Mouse (Mus musculus): Measurements from ENCODE around the gene Aamp. TPM values are rescaled to one million over a fixed set of nuclear protein-coding genes. Genes with fewer than 3 reads are reported as not detected.

Aamp gene
- total and polyA plus RNA-seq, 2 experiments: 112 to 156 TPM

- H3K79me2 ChIP-seq (ENCODE audit: control insufficient read depth, insufficient read depth, low read length): no peaks in the 10 kb centered on the region
- peaks cover 6% of the 10 kb centered on the region; the same call in 1 of the 2 replicates for H3K4me1 ChIP-seq (ENCODE audit: control insufficient read depth, insufficient read depth, low read length)
- H3K36me3 ChIP-seq (ENCODE audit: control insufficient read depth, insufficient read depth, low read length): no peaks in the 10 kb centered on the region
- TF ChIP-seq POLR2A (IDR thresholded peaks at IDR 0.05; ENCODE audit: extremely low read depth, insufficient read depth, low read length) (no peak), CTCF (IDR thresholded peaks at IDR 0.05; ENCODE audit: low read depth, low read length) (no peak)
- 50% methylated on average over 3 of the region's 3 CpGs for WGBS
- no peak overlapping the region for H3K9ac ChIP-seq (ENCODE audit: low read depth, low read length)
- no peak overlapping the region for H3K27ac ChIP-seq (replicated peaks; ENCODE audit: insufficient read depth, low read depth, low read length)
- H3K27me3 ChIP-seq (ENCODE audit: control insufficient read depth, insufficient read depth, low read length): no peaks in the 10 kb centered on the region
- no peak for DNase-seq (ENCODE audit: extremely low read depth, low read depth, low spot score)
- no peak overlapping the region for H3K4me3 ChIP-seq (ENCODE audit: insufficient read depth, low read depth, low read length)
These were observed 36.9 kb upstream of the Aamp start for GRCm38 (mm10) chr1:74321396-74321795.

GRCm38 (mm10) chr1:74318711-74319110 lies 34.2 kb upstream of the Aamp start:
- TF ChIP-seq POLR2A (IDR thresholded peaks at IDR 0.05; ENCODE audit: extremely low read depth, insufficient read depth, low read length) (no peak), CTCF (IDR thresholded peaks at IDR 0.05; ENCODE audit: low read depth, low read length) (no peak)
- 21% methylated on average over 3 of the region's 3 CpGs for WGBS

GRCm38 (mm10) chr1:74316114-74316827 lies 31.7 kb upstream of the Aamp start:
- H3K4me1 ChIP-seq (ENCODE audit: control insufficient read depth, insufficient read depth, low read length): peaks cover 6% of the 10 kb centered on the region; the same call in 1 of the 2 replicates
- H3K9ac ChIP-seq (ENCODE audit: low read depth, low read length): no peak overlapping the region
- TF ChIP-seq POLR2A (IDR thresholded peaks at IDR 0.05; ENCODE audit: extremely low read depth, insufficient read depth, low read length) (no peak), CTCF (IDR thresholded peaks at IDR 0.05; ENCODE audit: low read depth, low read length) (no peak)
- no peaks in the 10 kb centered on the region for H3K27me3 ChIP-seq (ENCODE audit: control insufficient read depth, insufficient read depth, low read length)
- no peak overlapping the region for H3K4me3 ChIP-seq (ENCODE audit: insufficient read depth, low read depth, low read length)
- 76% methylated on average over 4 of the region's 4 CpGs for WGBS
- H3K27ac ChIP-seq (replicated peaks; ENCODE audit: insufficient read depth, low read depth, low read length): no peak overlapping the region
- no peak for DNase-seq (ENCODE audit: extremely low read depth, low read depth, low spot score)
- H3K36me3 ChIP-seq (ENCODE audit: control insufficient read depth, insufficient read depth, low read length): no peaks in the 10 kb centered on the region
- no peaks in the 10 kb centered on the region for H3K79me2 ChIP-seq (ENCODE audit: control insufficient read depth, insufficient read depth, low read length)

More at GRCm38 (mm10) chr1:74318711-74319110, 34.2 kb upstream of the Aamp start:
- Histone ChIP-seq H3K27ac (replicated peaks; ENCODE audit: insufficient read depth, low read depth, low read length) (no peak overlapping the region), H3K9ac (ENCODE audit: low read depth, low read length) (no peak overlapping the region), H3K4me1 (ENCODE audit: control insufficient read depth, insufficient read depth, low read length) (peaks cover 6% of the 10 kb centered on the region; the same call in 1 of the 2 replicates), H3K27me3 (ENCODE audit: control insufficient read depth, insufficient read depth, low read length) (no peaks in the 10 kb centered on the region), H3K4me3 (ENCODE audit: insufficient read depth, low read depth, low read length) (no peak overlapping the region), H3K36me3 (ENCODE audit: control insufficient read depth, insufficient read depth, low read length) (no peaks in the 10 kb centered on the region), H3K79me2 (ENCODE audit: control insufficient read depth, insufficient read depth, low read length) (no peaks in the 10 kb centered on the region)
- peak; percentile 51 for DNase-seq (ENCODE audit: extremely low read depth, low read depth, low spot score)

GRCm38 (mm10) chr1:74314796-74315195 lies 30.3 kb upstream of the Aamp start:
- Histone ChIP-seq H3K79me2 (ENCODE audit: control insufficient read depth, insufficient read depth, low read length) (no peaks in the 10 kb centered on the region), H3K27me3 (ENCODE audit: control insufficient read depth, insufficient read depth, low read length) (no peaks in the 10 kb centered on the region), H3K27ac (replicated peaks; ENCODE audit: insufficient read depth, low read depth, low read length) (no peak overlapping the region), H3K9ac (ENCODE audit: low read depth, low read length) (no peak overlapping the region), H3K4me1 (ENCODE audit: control insufficient read depth, insufficient read depth, low read length) (peaks cover 6% of the 10 kb centered on the region; the same call in 1 of the 2 replicates), H3K4me3 (ENCODE audit: insufficient read depth, low read depth, low read length) (no peak overlapping the region), H3K36me3 (ENCODE audit: control insufficient read depth, insufficient read depth, low read length) (no peaks in the 10 kb centered on the region)
- no peak for DNase-seq (ENCODE audit: extremely low read depth, low read depth, low spot score)
- TF ChIP-seq CTCF (IDR thresholded peaks at IDR 0.05; ENCODE audit: low read depth, low read length) (no peak), POLR2A (IDR thresholded peaks at IDR 0.05; ENCODE audit: extremely low read depth, insufficient read depth, low read length) (no peak)
- WGBS: 84% methylated on average over 3 of the region's 3 CpGs

- no peaks in the 10 kb centered on the region; the same call in 1 of the 2 replicates for H3K4me1 ChIP-seq (ENCODE audit: control insufficient read depth, insufficient read depth, low read length)
- H3K79me2 ChIP-seq (ENCODE audit: control insufficient read depth, insufficient read depth, low read length): no peaks in the 10 kb centered on the region
- no peak overlapping the region for H3K27ac ChIP-seq (replicated peaks; ENCODE audit: insufficient read depth, low read depth, low read length)
- TF ChIP-seq CTCF (IDR thresholded peaks at IDR 0.05; ENCODE audit: low read depth, low read length) (peak; percentile 54), POLR2A (IDR thresholded peaks at IDR 0.05; ENCODE audit: extremely low read depth, insufficient read depth, low read length) (no peak)
- no peaks in the 10 kb centered on the region for H3K36me3 ChIP-seq (ENCODE audit: control insufficient read depth, insufficient read depth, low read length)
- peak; percentile 84 for DNase-seq (ENCODE audit: extremely low read depth, low read depth, low spot score)
- no peak overlapping the region for H3K9ac ChIP-seq (ENCODE audit: low read depth, low read length)
- no peak overlapping the region for H3K4me3 ChIP-seq (ENCODE audit: insufficient read depth, low read depth, low read length)
- 2% methylated on average over 3 of the region's 3 CpGs for WGBS
- no peaks in the 10 kb centered on the region for H3K27me3 ChIP-seq (ENCODE audit: control insufficient read depth, insufficient read depth, low read length)
These were observed 28.6 kb upstream of the Aamp start for GRCm38 (mm10) chr1:74313049-74313692.
